Mouse (Mus musculus): ENCODE data around the gene Grin2d. TPM values are rescaled to one million over a fixed set of nuclear protein-coding genes. Genes with fewer than 3 reads are reported as not detected.
A peak's percentile ranks its signal among the peaks of the same experiment; 100 is the strongest.

The Grin2d gene
- polyA plus RNA-seq, 1 experiment from 2014 or later, result 4.3 TPM

DNA sequence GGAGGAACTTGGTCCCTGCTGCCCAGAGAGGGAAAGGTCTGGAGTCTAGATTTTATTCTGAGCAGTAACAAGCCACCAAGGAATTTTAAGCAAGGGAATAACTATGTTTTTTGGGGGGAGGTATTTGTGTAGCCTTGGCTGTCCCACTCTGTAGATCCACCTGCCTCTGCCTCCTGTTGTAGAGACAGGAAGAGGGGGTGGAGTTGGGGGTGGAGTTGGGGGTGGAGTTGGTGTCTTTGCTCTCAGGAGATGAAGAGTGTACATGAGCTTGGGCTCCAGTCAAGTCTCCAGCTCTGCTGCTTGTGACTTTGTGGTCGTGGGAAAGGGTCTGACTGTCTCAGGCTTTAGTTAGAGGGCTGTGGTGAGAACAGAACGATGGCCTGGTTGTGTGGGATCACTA, 2.8 kb upstream of the Grin2d start:
- no peak for ATAC-seq (ENCODE audit: low read depth)
- H3K9ac ChIP-seq (replicated peaks; ENCODE audit: low read depth, low read length), result no peak overlapping the region
- H3K4me1 ChIP-seq (ENCODE audit: control insufficient read depth, insufficient read depth, low read length), result no peaks in the 10 kb centered on the region
- no peaks in the 10 kb centered on the region for H3K27me3 ChIP-seq (ENCODE audit: control insufficient read depth, insufficient read depth, low read length)
- H3K9me3 ChIP-seq (ENCODE audit: control insufficient read depth, low read length), result no peaks in the 10 kb centered on the region
- WGBS, result 97% methylated on average over 2 of the region's 2 CpGs
- H3K4me2 ChIP-seq (ENCODE audit: low read depth, low read length), result no peak overlapping the region
- H3K27ac ChIP-seq (ENCODE audit: low read depth, low read length), result no peak overlapping the region
- peaks cover 64% of the 10 kb centered on the region for H3K36me3 ChIP-seq (ENCODE audit: control insufficient read depth, insufficient read depth, low read length)
- H3K4me3 ChIP-seq (ENCODE audit: low read depth, low read length), result no peak overlapping the region

DNA sequence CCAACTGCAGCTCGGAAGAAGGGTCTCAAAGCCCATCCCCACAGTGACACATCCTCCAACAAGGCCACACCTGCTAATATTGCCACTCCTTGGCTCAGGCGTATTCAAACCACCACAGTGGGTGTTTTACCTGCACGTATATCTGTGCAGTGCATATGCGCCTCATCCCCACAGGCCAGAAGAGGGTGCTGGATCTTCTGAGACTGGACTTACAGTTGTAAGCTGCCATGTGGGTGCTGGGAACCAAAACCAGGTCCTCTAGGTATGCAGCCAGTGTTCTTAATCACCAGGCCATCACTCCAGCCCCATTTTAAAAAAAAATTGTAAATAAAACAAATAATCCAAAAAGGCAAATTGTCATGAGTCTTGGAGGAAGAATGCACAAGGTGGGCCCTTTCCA, 2.4 kb upstream of the Grin2d start:
- Histone ChIP-seq H3K27me3 (ENCODE audit: control insufficient read depth, insufficient read depth, low read length) (no peaks in the 10 kb centered on the region), H3K36me3 (ENCODE audit: control insufficient read depth, insufficient read depth, low read length) (peaks cover 65% of the 10 kb centered on the region), H3K4me1 (ENCODE audit: control insufficient read depth, insufficient read depth, low read length) (no peaks in the 10 kb centered on the region), H3K27ac (ENCODE audit: low read depth, low read length) (no peak overlapping the region), H3K4me2 (ENCODE audit: low read depth, low read length) (no peak overlapping the region), H3K4me3 (ENCODE audit: low read depth, low read length) (no peak overlapping the region), H3K9me3 (ENCODE audit: control insufficient read depth, low read length) (no peaks in the 10 kb centered on the region), H3K9ac (replicated peaks; ENCODE audit: low read depth, low read length) (no peak overlapping the region)
- no peak for ATAC-seq (ENCODE audit: low read depth)
- 97% methylated on average over 4 of the region's 4 CpGs for WGBS

- H3K4me1 ChIP-seq (ENCODE audit: control insufficient read depth, insufficient read depth, low read length), result peaks cover 15% of the 10 kb centered on the region
- H3K27me3 ChIP-seq (ENCODE audit: control insufficient read depth, insufficient read depth, low read length), result no peaks in the 10 kb centered on the region
- 95% methylated on average over 7 of the region's 7 CpGs for WGBS
- no peaks in the 10 kb centered on the region for H3K9me3 ChIP-seq (ENCODE audit: control insufficient read depth, low read length)
- H3K36me3 ChIP-seq (ENCODE audit: control insufficient read depth, insufficient read depth, low read length), result peaks cover 52% of the 10 kb centered on the region
- H3K4me3 ChIP-seq (ENCODE audit: low read depth, low read length), result no peak overlapping the region
- no peak for ATAC-seq (ENCODE audit: low read depth)
- no peak overlapping the region for H3K4me2 ChIP-seq (ENCODE audit: low read depth, low read length)
- H3K27ac ChIP-seq (ENCODE audit: low read depth, low read length), result no peak overlapping the region
- no peak overlapping the region for H3K9ac ChIP-seq (replicated peaks; ENCODE audit: low read depth, low read length)
Measured at GRCm38 (mm10) chr7:45876895-45877294, 1.3 kb downstream of the Grin2d start.

DNA sequence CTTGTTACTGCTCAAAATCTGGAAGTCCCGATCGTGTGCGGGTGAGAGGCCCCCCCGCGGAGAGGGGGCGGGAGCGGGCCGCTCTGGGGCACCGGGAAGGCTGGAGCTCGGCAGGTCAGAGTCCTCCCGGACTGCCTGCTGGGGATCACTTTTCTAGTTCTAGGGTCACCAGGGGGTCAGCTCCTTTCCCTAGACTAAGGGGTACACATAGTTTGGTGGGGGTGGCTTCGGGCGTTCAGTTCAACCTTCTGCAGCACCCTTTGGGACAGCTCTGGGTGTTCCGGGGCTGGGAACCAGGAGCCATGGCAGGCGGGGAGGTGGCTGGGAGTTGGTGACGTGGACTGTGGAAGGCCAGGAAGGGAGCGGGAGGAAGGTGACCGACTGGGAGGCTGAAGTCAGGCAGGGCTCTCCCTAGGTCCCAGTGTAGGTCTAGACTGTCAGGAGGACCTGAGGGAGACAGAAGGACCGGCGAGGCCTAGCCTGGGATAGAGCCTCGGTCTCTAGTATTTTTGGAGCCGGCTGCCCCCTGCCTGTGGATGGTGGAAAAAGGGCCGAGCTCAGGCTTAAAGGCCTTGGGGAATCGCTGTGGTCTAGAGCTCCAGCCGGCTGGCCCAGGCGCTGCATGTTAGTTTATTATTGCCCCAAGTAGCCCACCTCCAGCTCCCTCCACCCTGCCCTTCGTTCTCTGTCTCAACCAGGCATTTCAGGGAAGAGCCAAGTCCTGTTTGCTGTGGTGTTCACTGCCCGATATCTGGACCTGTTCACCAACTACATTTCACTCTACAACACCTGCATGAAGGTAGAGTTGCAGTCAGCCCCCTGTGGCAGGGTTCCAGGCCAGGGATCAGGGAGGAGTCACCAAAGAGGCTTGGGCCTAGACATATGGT, 4.9 kb downstream of the Grin2d start:
- Histone ChIP-seq H3K27ac (ENCODE audit: low read depth, low read length) (peak overlapping the region; percentile 74), H3K4me1 (ENCODE audit: control insufficient read depth, insufficient read depth, low read length) (peaks cover 28% of the 10 kb centered on the region), H3K9ac (replicated peaks; ENCODE audit: low read depth, low read length) (peak overlapping the region; percentile 77), H3K4me2 (ENCODE audit: low read depth, low read length) (peak overlapping the region; percentile 82), H3K27me3 (ENCODE audit: control insufficient read depth, insufficient read depth, low read length) (no peaks in the 10 kb centered on the region), H3K36me3 (ENCODE audit: control insufficient read depth, insufficient read depth, low read length) (peaks cover 29% of the 10 kb centered on the region), H3K9me3 (ENCODE audit: control insufficient read depth, low read length) (no peaks in the 10 kb centered on the region), H3K4me3 (ENCODE audit: low read depth, low read length) (peak overlapping the region; percentile 68)
- peak; percentile 22; the same call in 1 of the 2 replicates for ATAC-seq (ENCODE audit: low read depth)
- WGBS, result 4% methylated on average over 28 of the region's 28 CpGs

GRCm38 (mm10) chr7:45872624-45873023, 5.6 kb downstream of the Grin2d start, which contains the start of gene Kdelr1:
TSS of gene Kdelr1 (plus strand) at chr7:45872772.
- Histone ChIP-seq H3K4me3 (ENCODE audit: low read depth, low read length) (peak within 1 kb of the TSS; percentile 68), H3K4me2 (ENCODE audit: low read depth, low read length) (peak within 1 kb of the TSS; percentile 82), H3K36me3 (ENCODE audit: control insufficient read depth, insufficient read depth, low read length) (peaks cover 26% of the 10 kb centered on the region), H3K9me3 (ENCODE audit: control insufficient read depth, low read length) (no peaks in the 10 kb centered on the region), H3K27ac (ENCODE audit: low read depth, low read length) (peak within 1 kb of the TSS; percentile 74), H3K27me3 (ENCODE audit: control insufficient read depth, insufficient read depth, low read length) (no peaks in the 10 kb centered on the region), H3K9ac (replicated peaks; ENCODE audit: low read depth, low read length) (peak within 1 kb of the TSS; percentile 77), H3K4me1 (ENCODE audit: control insufficient read depth, insufficient read depth, low read length) (peaks cover 34% of the 10 kb centered on the region)
- WGBS, result under 1% methylated on average over 18 of the region's 18 CpGs
- ATAC-seq (ENCODE audit: low read depth), result peak; percentile 73

DNA sequence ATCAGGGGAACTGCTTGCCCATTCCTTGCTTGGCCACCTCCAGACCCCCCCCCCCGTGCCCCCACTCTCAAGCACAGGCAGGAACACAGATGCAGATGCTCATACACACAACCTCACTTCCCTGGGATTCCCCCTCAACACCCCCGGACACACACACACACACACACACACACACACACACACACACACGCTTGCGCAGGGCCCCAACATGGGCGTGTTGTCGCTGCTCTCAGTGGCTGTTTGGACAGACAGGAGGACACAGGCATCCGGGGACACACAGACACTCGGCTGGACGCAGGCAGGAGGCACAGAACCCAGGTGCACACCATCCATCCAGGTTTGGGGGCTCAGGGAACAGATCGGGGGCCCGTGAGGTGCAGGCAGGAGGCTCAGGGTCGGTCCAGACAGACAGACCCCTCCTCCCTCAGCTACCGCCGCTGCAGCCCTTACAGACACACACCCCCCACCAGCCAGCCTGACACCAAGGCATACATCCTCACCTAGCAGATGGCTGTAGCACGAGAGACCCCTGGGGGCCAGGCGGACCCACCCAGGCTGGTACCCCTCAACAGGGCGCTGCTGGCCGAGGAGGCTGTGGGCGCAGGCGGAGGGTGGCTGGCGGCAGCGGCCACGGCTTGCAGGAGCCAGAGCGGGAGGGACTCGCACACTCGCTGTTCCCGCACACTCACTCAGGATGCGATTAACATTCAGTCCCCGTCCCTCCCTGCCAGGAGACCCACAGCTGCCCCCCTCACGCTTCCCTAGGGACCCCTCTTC, 7.7 kb downstream of the Grin2d start:
- Histone ChIP-seq H3K4me1 (ENCODE audit: control insufficient read depth, insufficient read depth, low read length) (peaks cover 36% of the 10 kb centered on the region), H3K27ac (ENCODE audit: low read depth, low read length) (peak overlapping the region; percentile 52), H3K4me2 (ENCODE audit: low read depth, low read length) (peak overlapping the region; percentile 60), H3K36me3 (ENCODE audit: control insufficient read depth, insufficient read depth, low read length) (peaks cover 9% of the 10 kb centered on the region), H3K4me3 (ENCODE audit: low read depth, low read length) (peak overlapping the region; percentile 42), H3K9me3 (ENCODE audit: control insufficient read depth, low read length) (no peaks in the 10 kb centered on the region), H3K27me3 (ENCODE audit: control insufficient read depth, insufficient read depth, low read length) (peaks cover 4% of the 10 kb centered on the region; the same call in 1 of the 2 replicates), H3K9ac (replicated peaks; ENCODE audit: low read depth, low read length) (peak overlapping the region; percentile 56)
- ATAC-seq (ENCODE audit: low read depth), result peak; percentile 20; the same call in 1 of the 2 replicates
- WGBS, result 2% methylated on average over 29 of the region's 30 CpGs

- under 1% methylated on average over 12 of the region's 14 CpGs for WGBS
- H3K4me1 ChIP-seq (ENCODE audit: control insufficient read depth, insufficient read depth, low read length), result peaks cover 34% of the 10 kb centered on the region
Measured at GRCm38 (mm10) chr7:45869787-45870186, 8.4 kb downstream of the Grin2d start.

GRCm38 (mm10) chr7:45869107-45869670, 9.0 kb downstream of the Grin2d start:
- H3K27ac ChIP-seq (ENCODE audit: low read depth, low read length), result no peak overlapping the region; the same call in 1 of the 2 replicates
- ATAC-seq (ENCODE audit: low read depth), result no peak
- no peaks in the 10 kb centered on the region for H3K36me3 ChIP-seq (ENCODE audit: control insufficient read depth, insufficient read depth, low read length)
- H3K4me1 ChIP-seq (ENCODE audit: control insufficient read depth, insufficient read depth, low read length), result peaks cover 28% of the 10 kb centered on the region
- 8% methylated on average over 8 of the region's 8 CpGs for WGBS
- peaks cover 4% of the 10 kb centered on the region; the same call in 1 of the 2 replicates for H3K27me3 ChIP-seq (ENCODE audit: control insufficient read depth, insufficient read depth, low read length)
- peak overlapping the region; percentile 42 for H3K4me3 ChIP-seq (ENCODE audit: low read depth, low read length)
- H3K9ac ChIP-seq (replicated peaks; ENCODE audit: low read depth, low read length), result peak overlapping the region; percentile 56; the same call in 1 of the 2 replicates
- peak overlapping the region; percentile 60 for H3K4me2 ChIP-seq (ENCODE audit: low read depth, low read length)
- H3K9me3 ChIP-seq (ENCODE audit: control insufficient read depth, low read length), result no peaks in the 10 kb centered on the region

More at GRCm38 (mm10) chr7:45869787-45870186, 8.4 kb downstream of the Grin2d start:
- Histone ChIP-seq H3K4me3 (ENCODE audit: low read depth, low read length) (peak overlapping the region; percentile 42), H3K4me2 (ENCODE audit: low read depth, low read length) (peak overlapping the region; percentile 60), H3K9me3 (ENCODE audit: control insufficient read depth, low read length) (no peaks in the 10 kb centered on the region), H3K9ac (replicated peaks; ENCODE audit: low read depth, low read length) (peak overlapping the region; percentile 56), H3K36me3 (ENCODE audit: control insufficient read depth, insufficient read depth, low read length) (peaks cover 5% of the 10 kb centered on the region), H3K27ac (ENCODE audit: low read depth, low read length) (no peak overlapping the region), H3K27me3 (ENCODE audit: control insufficient read depth, insufficient read depth, low read length) (peaks cover 4% of the 10 kb centered on the region; the same call in 1 of the 2 replicates)
- ATAC-seq (ENCODE audit: low read depth), result no peak

Measured in neural tube, embryonic 14.5 days (tissue).